Mouse (Mus musculus) heart, adult 8-10 months (tissue): Measurements from ENCODE around the gene Pygm. TPM values are rescaled to one million over a fixed set of nuclear protein-coding genes. Genes with fewer than 3 reads are reported as not detected.
A peak's percentile ranks its signal among the peaks of the same experiment; 100 is the strongest.

ENCODE experiments used
- DNase-seq: peaks from one replicate; pipeline ENCODE4 v3.0.0; 2022; ENCODE audit warnings: low spot score
- total RNA-seq, 4 experiments: library from RNA; stranded (reverse); gene quantifications; 2 replicates each; pipeline ENCODE4 v1.2.4; 2022

Pygm gene
- total RNA-seq, 4 experiments from 2014 or later, result 1,301 to 1,379 (median 1,330) TPM

- no peak for DNase-seq
Observed at GRCm38 (mm10) chr19:6385419-6385818, 1.2 kb downstream of the Pygm start.

- no peak for DNase-seq
Observed at GRCm38 (mm10) chr19:6385821-6386220, 1.6 kb downstream of the Pygm start.

GRCm38 (mm10) chr19:6386234-6386633, 2.0 kb downstream of the Pygm start:
- DNase-seq, result no peak

GRCm38 (mm10) chr19:6388006-6388405, 3.8 kb downstream of the Pygm start:
- peak; percentile 56 for DNase-seq

- DNase-seq, result no peak
Observed at GRCm38 (mm10) chr19:6389803-6390202, 5.6 kb downstream of the Pygm start.

- no peak for DNase-seq
Observed at GRCm38 (mm10) chr19:6390251-6390650, 6.1 kb downstream of the Pygm start.

- DNase-seq, result no peak
Observed at GRCm38 (mm10) chr19:6392743-6393393, 8.7 kb downstream of the Pygm start.

- DNase-seq, result no peak
Observed at GRCm38 (mm10) chr19:6393637-6394036, 9.4 kb downstream of the Pygm start.

- no peak for DNase-seq
Observed at GRCm38 (mm10) chr19:6396237-6396636, 12.0 kb downstream of the Pygm start.

- DNase-seq, result no peak
Observed at GRCm38 (mm10) chr19:6397582-6398249, 13.5 kb downstream of the Pygm start.

GRCm38 (mm10) chr19:6398447-6399284, 14.5 kb downstream of the Pygm start:
- DNase-seq, result peak; percentile 87

GRCm38 (mm10) chr19:6399285-6400095, 15.3 kb downstream of the Pygm start, which contains the start of gene Rasgrp2:
Gene Rasgrp2, plus strand, starts transcription at chr19:6399340.
- DNase-seq, result peak; percentile 84

- no peak for DNase-seq
Observed at GRCm38 (mm10) chr19:6400096-6401086, 16.2 kb downstream of the Pygm start.

GRCm38 (mm10) chr19:6401131-6401815, 17.1 kb downstream of the Pygm start:
- DNase-seq, result peak; percentile 88

- peak; percentile 71 for DNase-seq
Observed at GRCm38 (mm10) chr19:6401951-6402350, 17.8 kb downstream of the Pygm start.

GRCm38 (mm10) chr19:6403869-6404268, 19.7 kb downstream of the Pygm start:
- DNase-seq, result no peak

- DNase-seq, result no peak
Observed at GRCm38 (mm10) chr19:6405433-6405832, 21.2 kb downstream of the Pygm start.

GRCm38 (mm10) chr19:6407109-6407508, 22.9 kb downstream of the Pygm start:
- no peak for DNase-seq

GRCm38 (mm10) chr19:6407816-6408510, 23.8 kb downstream of the Pygm start:
- DNase-seq, result no peak
